Mouse (Mus musculus) kidney, adult 2 months (tissue): Measurements from ENCODE around the gene Atp2b1. TPM values are rescaled to one million over a fixed set of nuclear protein-coding genes. Genes with fewer than 3 reads are reported as not detected.
A peak's percentile ranks its signal among the peaks of the same experiment; 100 is the strongest.

Experiments
- DNase-seq: peaks from one replicate; pipeline ENCODE4 v3.0.0; 2021
- H3K27ac ChIP-seq: fragments of 200-500 bp; 2 replicates; pipeline ENCODE4 v1.5.1; 2012; ENCODE audit warnings: low read depth, low read length, control low read depth, inconsistent platforms; ENCODE audit not compliant: insufficient read depth
- H3K27me3 ChIP-seq: fragments of 200-500 bp; replicated peaks from 2 replicates; pipeline ENCODE4 v1.6.1; 2012; ENCODE audit warnings: mild to moderate bottlenecking, moderate library complexity, low read length, inconsistent platforms; ENCODE audit not compliant: control insufficient read depth, insufficient read depth
- H3K36me3 ChIP-seq: fragments of 200-500 bp; 2 replicates; pipeline ENCODE4 v1.6.1; 2012; ENCODE audit warnings: mild to moderate bottlenecking, moderate library complexity, low read length, inconsistent platforms; ENCODE audit not compliant: control insufficient read depth, insufficient read depth
- H3K4me1 ChIP-seq: fragments of 200-500 bp; 2 replicates; pipeline ENCODE4 v1.6.1; 2011; ENCODE audit warnings: low read length; ENCODE audit not compliant: control insufficient read depth, insufficient read depth
- H3K4me3 ChIP-seq: fragments of 200-500 bp; 2 replicates; pipeline ENCODE4 v1.5.1; 2011; ENCODE audit warnings: mild to moderate bottlenecking, low read depth, low read length, control low read depth; ENCODE audit not compliant: insufficient read depth
- CTCF ChIP-seq: fragments of 200-500 bp; conservative IDR thresholded peaks from 2 replicates; pipeline ENCODE4 v1.5.1; 2011; ENCODE audit warnings: low read depth, mild to moderate bottlenecking, control low read depth, low read length, moderate library complexity, mixed read lengths; ENCODE audit not compliant: insufficient read depth, insufficient read length
- POLR2A ChIP-seq: fragments of 200-500 bp; IDR thresholded peaks from one replicate; pipeline ENCODE4 v1.6.1; 2011; ENCODE audit warnings: low read depth, low read length, control low read depth
- WGBS: fragments of 180-500 bp; shearing (Covaris S2); methylation state at CpG from one replicate; pipeline ENCODE4 v1.1.7; 2018; 5-methylcytosine and 5-hydroxymethylcytosine counted together
- polyA plus RNA-seq: library from polyadenylated mRNA; depleted of rRNA; stranded (reverse); fragments of >200 nt; gene quantifications from 2 replicates; pipeline ENCODE4 v1.2.3, GENCODE M21; 2012

Gene Atp2b1
- polyA plus RNA-seq, 1 experiment = 13.3 TPM

- H3K27ac ChIP-seq = no peak overlapping the region
- DNase-seq = no peak
- H3K27me3 ChIP-seq = no peaks in the 10 kb centered on the region
- H3K4me1 ChIP-seq = no peaks in the 10 kb centered on the region
- H3K36me3 ChIP-seq = no peaks in the 10 kb centered on the region
- WGBS = 80% methylated on average over 4 of the region's 4 CpGs
- no peak overlapping the region for H3K4me3 ChIP-seq
- TF ChIP-seq CTCF (no peak), POLR2A (no peak)
Measured at GRCm38 (mm10) chr10:98897913-98898748, 16.1 kb upstream of the Atp2b1 start.

- no peaks in the 10 kb centered on the region for H3K4me1 ChIP-seq
- H3K36me3 ChIP-seq = no peaks in the 10 kb centered on the region
- WGBS = 79% methylated on average over 5 of the region's 5 CpGs
- DNase-seq = no peak
- no peak for TF ChIP-seq POLR2A
- no peak for TF ChIP-seq CTCF
- H3K4me3 ChIP-seq = no peak overlapping the region
- no peak overlapping the region for H3K27ac ChIP-seq
- no peaks in the 10 kb centered on the region for H3K27me3 ChIP-seq
Measured at GRCm38 (mm10) chr10:98901533-98901932, 12.7 kb upstream of the Atp2b1 start.

GRCm38 (mm10) chr10:98905987-98906386, 8.2 kb upstream of the Atp2b1 start:
- TF ChIP-seq CTCF = no peak
- no peak for TF ChIP-seq POLR2A
- Histone ChIP-seq H3K4me1 (no peaks in the 10 kb centered on the region), H3K27ac (no peak overlapping the region), H3K4me3 (no peak overlapping the region), H3K36me3 (no peaks in the 10 kb centered on the region), H3K27me3 (no peaks in the 10 kb centered on the region)
- 95% methylated on average over 4 of the region's 4 CpGs for WGBS
- DNase-seq = no peak

GRCm38 (mm10) chr10:98906941-98907549, 7.2 kb upstream of the Atp2b1 start:
- Histone ChIP-seq H3K27me3 (no peaks in the 10 kb centered on the region), H3K36me3 (no peaks in the 10 kb centered on the region), H3K27ac (no peak overlapping the region), H3K4me3 (no peak overlapping the region), H3K4me1 (no peaks in the 10 kb centered on the region)
- 71% methylated on average over 5 of the region's 5 CpGs for WGBS
- DNase-seq = no peak
- no peak for TF ChIP-seq POLR2A

GRCm38 (mm10) chr10:98913610-98913960, 621 bp upstream of the Atp2b1 start:
- no peaks in the 10 kb centered on the region for H3K27me3 ChIP-seq
- H3K36me3 ChIP-seq = no peaks in the 10 kb centered on the region
- peaks cover 3% of the 10 kb centered on the region; the same call in 1 of the 2 replicates for H3K4me1 ChIP-seq
- WGBS = under 1% methylated on average over 19 of the region's 19 CpGs
- TF ChIP-seq CTCF = no peak
- no peak for TF ChIP-seq POLR2A
- DNase-seq = no peak
- H3K27ac ChIP-seq = peak overlapping the region; percentile 99
- H3K4me3 ChIP-seq = peak overlapping the region; percentile 85

DNA sequence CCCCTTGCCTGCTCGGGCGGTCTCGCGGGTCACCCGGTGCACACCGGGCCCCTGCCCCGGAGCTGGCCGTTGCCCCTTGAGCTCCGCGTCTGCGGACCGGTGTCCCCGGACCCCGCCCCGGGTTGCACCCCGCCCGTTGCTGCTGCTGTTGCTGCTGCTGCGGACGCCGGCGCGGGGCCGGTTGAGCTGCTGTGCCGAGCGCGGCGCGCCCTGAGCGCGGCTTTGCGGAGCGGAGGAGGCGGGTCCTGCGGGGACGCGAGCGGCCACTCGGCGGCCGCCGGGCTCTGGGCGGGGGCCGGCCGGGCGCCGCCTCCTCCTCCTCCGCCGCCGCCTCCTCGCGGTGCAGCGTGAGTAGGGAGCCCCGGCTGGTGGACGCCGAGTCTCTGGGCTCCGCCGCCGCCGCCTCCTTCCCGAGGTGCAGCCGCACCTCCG, 620 bp downstream of the Atp2b1 start:
- DNase-seq = peak; percentile 92
- under 1% methylated on average over 46 of the region's 62 CpGs for WGBS
- TF ChIP-seq CTCF = no peak
- TF ChIP-seq POLR2A = no peak
- no peaks in the 10 kb centered on the region for H3K27me3 ChIP-seq
- peak overlapping the region; percentile 71 for H3K4me3 ChIP-seq
- peaks cover 3% of the 10 kb centered on the region; the same call in 1 of the 2 replicates for H3K4me1 ChIP-seq
- peak overlapping the region; percentile 91 for H3K27ac ChIP-seq
- H3K36me3 ChIP-seq = no peaks in the 10 kb centered on the region

DNA sequence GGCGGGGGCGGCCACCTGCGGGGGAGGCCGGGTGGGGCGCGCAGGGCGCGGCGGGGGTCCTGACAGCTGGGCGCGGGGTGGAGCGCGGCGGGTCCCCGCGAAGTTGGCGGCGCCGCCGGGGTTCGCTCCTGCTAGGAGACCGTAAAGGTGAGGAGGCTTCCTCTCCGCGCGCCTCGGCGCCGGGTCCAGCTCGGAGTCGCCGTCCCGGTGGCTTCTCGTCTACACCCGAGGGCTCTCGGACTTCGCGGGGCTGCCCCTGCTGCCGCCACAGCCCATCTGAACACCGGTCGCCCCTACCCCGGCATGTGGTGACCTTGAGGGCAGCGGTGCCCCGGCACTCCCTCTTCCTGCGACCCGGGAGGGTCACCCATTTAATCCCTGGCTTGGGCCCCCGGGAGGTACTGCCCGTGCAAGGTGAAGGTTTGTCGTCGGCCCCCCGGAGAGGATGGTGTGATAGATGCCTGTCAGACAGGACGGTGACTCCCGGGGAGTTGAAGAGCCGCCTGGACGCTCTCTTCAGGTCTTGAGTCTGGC, 1.3 kb downstream of the Atp2b1 start:
- no peaks in the 10 kb centered on the region for H3K27me3 ChIP-seq
- WGBS = under 1% methylated on average over 54 of the region's 54 CpGs
- H3K27ac ChIP-seq = peak overlapping the region; percentile 2; the same call in 1 of the 2 replicates
- no peak for TF ChIP-seq CTCF
- TF ChIP-seq POLR2A = no peak
- DNase-seq = peak; percentile 39
- peaks cover 3% of the 10 kb centered on the region; the same call in 1 of the 2 replicates for H3K4me1 ChIP-seq
- no peaks in the 10 kb centered on the region for H3K36me3 ChIP-seq
- H3K4me3 ChIP-seq = peak overlapping the region; percentile 71
